Mouse (Mus musculus) hindbrain, embryonic 11.5 days (tissue): ENCODE measurements at regions not wholly inside any gene's neighbourhood (a gene's known extent, or its start where the extent isn't known, plus 50 kb on each side); places are given as distances from the start of the nearest gene placed in this dataset.

ENCODE experiments used
- ATAC-seq: fragments of 200-750 bp; cut with Nextera tagmentation; 2 replicates; pipeline ENCODE4 v1.8.0; 2017; ENCODE audit warnings: mild to moderate bottlenecking, moderate TSS enrichment, moderate library complexity; ENCODE audit not compliant: low FRiP score
- DNase-seq: peaks from one replicate; pipeline ENCODE4 v3.0.0-alpha.2; 2015; ENCODE audit warnings: low spot score
- H3K27ac ChIP-seq: fragments of 300-500 bp; sonication (generic); 2 replicates; pipeline ENCODE4 v1.5.1; 2014; ENCODE audit warnings: mild to moderate bottlenecking, low read depth, low read length
- H3K27me3 ChIP-seq: fragments of 300-500 bp; sonication (generic); 2 replicates; pipeline ENCODE4 v1.6.1; 2014; ENCODE audit warnings: mild to moderate bottlenecking, low read length, moderate library complexity, mixed read lengths; ENCODE audit not compliant: control insufficient read depth, insufficient read depth
- H3K36me3 ChIP-seq: fragments of 300-500 bp; sonication (generic); 2 replicates; pipeline ENCODE4 v1.6.1; 2014; ENCODE audit warnings: mild to moderate bottlenecking, low read length, moderate library complexity, mixed read lengths; ENCODE audit not compliant: control insufficient read depth, insufficient read depth
- H3K4me1 ChIP-seq: fragments of 300-500 bp; sonication (generic); replicated peaks from 2 replicates; pipeline ENCODE4 v1.6.1; 2014; ENCODE audit warnings: low read length, mixed read lengths; ENCODE audit not compliant: control insufficient read depth, insufficient read depth
- H3K4me2 ChIP-seq: fragments of 300-500 bp; sonication (generic); replicated peaks from 2 replicates; pipeline ENCODE4 v1.6.1; 2014; ENCODE audit warnings: mild to moderate bottlenecking, low read depth, low read length
- H3K4me3 ChIP-seq: fragments of 300-500 bp; sonication (generic); 2 replicates; pipeline ENCODE4 v1.5.1; 2014; ENCODE audit warnings: low read depth, low read length
- H3K9ac ChIP-seq: fragments of 300-500 bp; sonication (generic); 2 replicates; pipeline ENCODE4 v1.6.1; 2014; ENCODE audit warnings: low read depth, low read length
- H3K9me3 ChIP-seq: fragments of 300-500 bp; sonication (generic); 2 replicates; pipeline ENCODE4 v1.6.1; 2016; ENCODE audit warnings: low read length; ENCODE audit not compliant: control insufficient read depth
- WGBS: fragments of 180-500 bp; shearing (Covaris S2); extraction: QIAGEN DNeasy Blood & Tissue Kit; methylation state at CpG from one replicate; pipeline ENCODE4 v1.1.7; 2014; 5-methylcytosine and 5-hydroxymethylcytosine counted together

DNA sequence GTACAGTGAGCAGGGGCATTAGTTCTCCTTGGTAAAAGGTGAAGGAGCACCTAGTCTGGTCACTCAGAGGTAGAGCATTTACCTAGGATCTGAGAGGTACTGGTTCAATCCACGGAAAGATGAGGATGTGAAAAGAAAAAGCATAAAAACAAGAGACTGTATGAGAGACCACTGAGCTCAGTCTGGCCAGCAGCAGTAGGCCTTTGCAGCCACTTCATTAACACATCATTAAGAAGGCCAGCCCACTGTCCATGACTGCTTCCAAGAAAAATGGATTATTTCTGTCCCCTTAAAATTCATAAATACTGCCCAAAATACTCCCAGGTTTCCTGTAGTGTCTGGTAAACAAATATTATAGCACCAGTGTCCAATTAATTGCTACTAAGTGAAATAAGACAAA lies 499.3 kb upstream of the 4930578C19Rik start:
- Histone ChIP-seq H3K27me3 (no peaks in the 10 kb centered on the region), H3K4me3 (no peak overlapping the region), H3K9ac (no peak overlapping the region), H3K27ac (no peak overlapping the region), H3K4me1 (no peaks in the 10 kb centered on the region), H3K36me3 (no peaks in the 10 kb centered on the region), H3K9me3 (no peaks in the 10 kb centered on the region), H3K4me2 (no peak overlapping the region)
- ATAC-seq (no peak), DNase-seq (no peak)
- 100% methylated on average over 1 of the region's 1 CpGs for WGBS

- H3K27ac ChIP-seq, result no peak overlapping the region
- H3K36me3 ChIP-seq, result no peaks in the 10 kb centered on the region
- 76% methylated on average over 1 of the region's 1 CpGs for WGBS
- no peak for DNase-seq
- no peaks in the 10 kb centered on the region for H3K27me3 ChIP-seq
- no peak overlapping the region for H3K4me3 ChIP-seq
- no peak overlapping the region for H3K9ac ChIP-seq
- no peaks in the 10 kb centered on the region for H3K9me3 ChIP-seq
- no peaks in the 10 kb centered on the region for H3K4me1 ChIP-seq
- ATAC-seq, result no peak
- H3K4me2 ChIP-seq, result no peak overlapping the region
These were observed 481.4 kb upstream of the 4930578C19Rik start for GRCm38 (mm10) chrX:18942612-18943011.

- DNase-seq (no peak), ATAC-seq (no peak)
- Histone ChIP-seq H3K27ac (no peak overlapping the region), H3K4me3 (no peak overlapping the region), H3K9ac (no peak overlapping the region), H3K4me2 (no peak overlapping the region), H3K27me3 (no peaks in the 10 kb centered on the region), H3K4me1 (no peaks in the 10 kb centered on the region), H3K36me3 (no peaks in the 10 kb centered on the region), H3K9me3 (no peaks in the 10 kb centered on the region)
- 63% methylated on average over 1 of the region's 1 CpGs for WGBS
These were observed 472.1 kb upstream of the 4930578C19Rik start for GRCm38 (mm10) chrX:18933340-18933739.

- Histone ChIP-seq H3K36me3 (no peaks in the 10 kb centered on the region), H3K27ac (no peak overlapping the region), H3K9ac (no peak overlapping the region), H3K9me3 (no peaks in the 10 kb centered on the region), H3K4me2 (no peak overlapping the region), H3K4me3 (no peak overlapping the region), H3K27me3 (no peaks in the 10 kb centered on the region), H3K4me1 (no peaks in the 10 kb centered on the region)
- 81% methylated on average over 1 of the region's 1 CpGs for WGBS
- ATAC-seq (no peak), DNase-seq (no peak)
These were observed 461.9 kb upstream of the 4930578C19Rik start for GRCm38 (mm10) chrX:18923084-18923483.

DNA sequence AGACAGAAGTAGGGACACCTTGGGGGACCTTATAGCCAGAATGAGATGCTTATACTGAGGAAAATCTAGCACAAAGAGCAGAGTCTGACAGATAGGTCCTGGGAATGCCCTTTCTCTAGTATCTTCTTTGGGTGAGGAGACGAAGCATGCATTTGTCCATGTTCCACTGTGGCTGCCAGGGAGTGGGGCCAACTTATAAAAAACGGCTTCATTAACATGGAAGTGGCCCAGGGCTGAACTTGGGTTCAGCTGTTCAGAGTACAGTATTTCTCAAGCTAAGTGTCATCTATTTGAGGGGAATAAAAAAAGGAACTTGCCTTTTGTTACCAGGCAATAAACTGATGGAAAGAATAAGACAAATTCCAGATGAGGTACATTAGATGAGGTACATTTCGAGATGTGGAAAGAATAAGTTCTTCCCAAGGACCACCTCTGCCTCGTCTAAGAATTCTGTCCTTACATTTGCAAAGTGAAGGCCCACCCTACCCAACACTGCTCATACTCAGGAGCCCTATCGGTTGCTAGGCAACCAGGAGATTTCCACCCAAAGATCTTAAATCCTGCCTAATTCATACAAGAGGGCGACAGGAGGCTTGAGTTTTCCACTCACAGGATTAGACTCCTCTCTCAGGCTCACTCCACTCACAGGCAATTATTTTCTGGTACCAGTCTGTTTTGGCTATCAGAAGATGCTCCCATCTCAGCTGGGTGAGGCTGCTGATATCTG lies 460.3 kb upstream of the 4930578C19Rik start:
- H3K27me3 ChIP-seq, result no peaks in the 10 kb centered on the region
- H3K27ac ChIP-seq, result no peak overlapping the region
- no peak overlapping the region for H3K4me3 ChIP-seq
- DNase-seq (no peak), ATAC-seq (no peak)
- H3K4me1 ChIP-seq, result no peaks in the 10 kb centered on the region
- WGBS, result 71% methylated on average over 6 of the region's 6 CpGs
- H3K9ac ChIP-seq, result no peak overlapping the region
- no peaks in the 10 kb centered on the region for H3K9me3 ChIP-seq
- no peak overlapping the region for H3K4me2 ChIP-seq
- no peaks in the 10 kb centered on the region for H3K36me3 ChIP-seq

DNA sequence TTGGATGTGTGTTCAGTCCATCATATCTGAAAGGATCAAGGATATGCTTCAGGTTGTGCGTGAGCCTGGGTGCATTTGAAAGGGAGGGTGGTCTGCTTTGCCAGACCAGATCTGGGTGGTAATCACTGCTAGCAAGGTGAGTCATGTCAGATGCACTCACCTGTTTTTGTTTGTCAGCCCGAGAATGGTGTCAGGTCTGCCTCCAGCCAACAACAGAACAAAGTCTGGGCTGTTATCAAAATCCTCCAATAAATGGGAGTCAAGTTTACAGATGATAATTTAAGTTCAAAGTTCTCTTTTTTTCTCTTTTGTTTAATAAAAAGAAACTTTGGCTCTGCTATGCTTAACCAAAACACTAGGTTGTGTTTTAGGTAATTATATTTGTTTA lies 421.6 kb upstream of the 4930578C19Rik start:
- H3K27ac ChIP-seq, result no peak overlapping the region
- no peaks in the 10 kb centered on the region for H3K36me3 ChIP-seq
- H3K4me2 ChIP-seq, result no peak overlapping the region
- no peaks in the 10 kb centered on the region for H3K9me3 ChIP-seq
- H3K4me3 ChIP-seq, result no peak overlapping the region
- 88% methylated on average over 2 of the region's 2 CpGs for WGBS
- DNase-seq (no peak), ATAC-seq (no peak)
- H3K9ac ChIP-seq, result no peak overlapping the region
- no peaks in the 10 kb centered on the region for H3K27me3 ChIP-seq
- H3K4me1 ChIP-seq, result no peaks in the 10 kb centered on the region

DNA sequence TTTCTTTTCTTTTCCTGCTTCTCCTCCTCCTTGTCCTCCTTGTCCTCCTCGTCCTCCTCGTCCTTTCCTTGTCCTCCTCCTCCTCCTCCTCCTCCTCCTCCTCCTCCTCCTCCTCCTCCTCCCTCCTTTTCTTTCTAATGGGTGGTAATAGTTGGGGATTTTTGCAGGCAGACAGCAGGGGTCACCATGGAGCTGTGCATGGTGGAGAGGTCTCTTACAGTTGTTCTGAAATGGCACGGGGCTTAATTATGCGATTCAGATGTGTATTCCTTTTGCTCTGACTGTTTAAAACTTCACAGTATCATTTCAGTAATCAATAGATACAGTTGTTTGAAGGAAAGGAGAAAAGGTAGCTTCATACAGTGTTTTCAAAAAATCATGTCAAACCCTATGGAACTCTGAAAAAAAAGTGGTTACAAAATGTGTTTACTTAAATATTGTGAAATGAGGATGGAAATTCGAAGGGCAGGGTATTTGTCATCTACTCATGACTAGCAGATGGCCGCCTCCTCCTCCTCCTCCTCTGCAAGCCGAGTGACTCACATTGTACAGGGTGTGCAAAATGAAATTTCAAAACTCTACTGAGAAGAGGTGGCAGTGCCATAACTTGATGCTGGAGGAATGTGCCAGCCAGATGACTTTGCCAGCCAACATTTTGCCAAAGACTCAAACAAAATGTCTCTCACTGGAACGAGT lies 421.0 kb upstream of the 4930578C19Rik start:
- Histone ChIP-seq H3K4me1 (no peaks in the 10 kb centered on the region), H3K9ac (no peak overlapping the region), H3K4me3 (no peak overlapping the region), H3K27me3 (no peaks in the 10 kb centered on the region), H3K4me2 (no peak overlapping the region), H3K36me3 (no peaks in the 10 kb centered on the region), H3K9me3 (no peaks in the 10 kb centered on the region), H3K27ac (no peak overlapping the region)
- 64% methylated on average over 8 of the region's 8 CpGs for WGBS
- DNase-seq (no peak), ATAC-seq (no peak)

DNA sequence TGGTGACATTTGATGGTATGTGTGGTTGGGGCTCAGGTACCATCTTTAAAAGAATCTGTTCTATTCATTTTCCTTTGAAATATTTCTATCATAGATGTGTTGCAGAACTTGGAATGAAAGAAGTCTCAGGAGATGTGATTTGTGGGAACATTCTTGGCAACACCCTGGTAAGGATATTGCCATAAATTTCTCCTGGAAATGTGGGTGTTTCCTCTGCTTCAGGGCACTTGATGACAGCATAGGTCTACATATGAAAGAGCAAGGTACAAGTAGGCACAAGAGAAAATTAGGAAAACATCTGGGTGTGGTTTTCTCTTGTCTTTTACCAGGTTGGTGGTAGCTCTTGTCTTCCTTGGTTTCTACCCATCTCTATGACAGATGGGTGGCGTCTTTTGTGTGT lies 414.5 kb upstream of the 4930578C19Rik start:
- H3K4me1 ChIP-seq, result no peaks in the 10 kb centered on the region
- H3K4me2 ChIP-seq, result no peak overlapping the region
- H3K27ac ChIP-seq, result no peak overlapping the region
- DNase-seq, result no peak
- H3K9me3 ChIP-seq, result no peaks in the 10 kb centered on the region
- H3K36me3 ChIP-seq, result no peaks in the 10 kb centered on the region
- H3K4me3 ChIP-seq, result no peak overlapping the region
- WGBS, result 88% methylated on average over 1 of the region's 1 CpGs
- H3K9ac ChIP-seq, result no peak overlapping the region
- no peak for ATAC-seq
- no peaks in the 10 kb centered on the region for H3K27me3 ChIP-seq

DNA sequence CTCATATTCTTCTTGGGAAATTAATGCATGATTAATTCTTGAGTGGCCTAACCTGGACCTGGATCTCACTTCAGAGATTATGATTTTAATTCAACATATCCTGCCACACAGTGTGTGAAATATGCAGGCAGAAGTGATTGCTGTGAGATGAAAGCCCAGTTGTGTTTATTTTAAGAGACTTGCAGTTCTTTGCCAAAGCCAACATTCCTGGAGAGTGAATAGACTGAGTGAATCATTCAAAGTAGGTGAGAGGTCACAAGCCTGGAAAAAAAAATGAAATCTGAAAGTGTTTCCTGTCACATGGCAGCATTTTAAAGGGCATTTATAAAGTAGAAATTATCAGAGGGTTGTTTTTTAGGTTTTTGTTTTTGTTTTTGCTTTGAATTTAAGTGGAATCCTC lies 412.9 kb upstream of the 4930578C19Rik start:
- no peaks in the 10 kb centered on the region for H3K36me3 ChIP-seq
- DNase-seq, result no peak

More for the DNA sequence above, 412.9 kb upstream of the 4930578C19Rik start:
- Histone ChIP-seq H3K9ac (no peak overlapping the region), H3K27ac (no peak overlapping the region), H3K4me3 (no peak overlapping the region), H3K4me1 (no peaks in the 10 kb centered on the region), H3K4me2 (no peak overlapping the region), H3K27me3 (no peaks in the 10 kb centered on the region), H3K9me3 (no peaks in the 10 kb centered on the region)
- ATAC-seq, result no peak
